Mouse (Mus musculus) E14TG2a.4 (cell line): ENCODE data around the gene Fer.

Source experiments
- CTCF ChIP-seq: conservative IDR thresholded peaks from 2 replicates; pipeline ENCODE4 v1.5.1; 2014; ENCODE audit warnings: low read length
- NANOG ChIP-seq: IDR thresholded peaks from 2 replicates; pipeline ENCODE4 v1.6.1; 2014; ENCODE audit warnings: borderline replicate concordance, low read length, mixed read lengths

DNA sequence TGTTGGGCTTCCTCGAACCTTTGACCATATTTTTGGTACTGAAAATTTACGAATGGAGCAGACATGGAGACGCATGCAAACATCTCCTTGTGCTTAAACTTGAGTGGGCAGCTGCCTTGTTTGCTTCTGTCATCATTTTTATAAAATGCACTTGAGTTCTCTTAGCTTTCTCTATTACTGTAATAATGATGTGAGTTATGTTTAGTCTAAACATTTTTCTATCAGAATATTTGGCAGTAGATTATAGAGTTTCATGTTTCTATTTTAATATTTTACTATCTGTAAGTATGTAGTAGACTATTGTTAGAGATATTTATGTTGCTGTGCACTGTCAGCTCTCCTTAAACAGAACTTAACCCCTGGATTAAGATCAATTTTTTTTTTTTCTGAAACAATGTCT is 128.3 kb downstream of the Fer start:
- TF ChIP-seq CTCF (no peak), NANOG (no peak)
